Mouse (Mus musculus): ENCODE measurements around the gene Dnaic1.

DNA sequence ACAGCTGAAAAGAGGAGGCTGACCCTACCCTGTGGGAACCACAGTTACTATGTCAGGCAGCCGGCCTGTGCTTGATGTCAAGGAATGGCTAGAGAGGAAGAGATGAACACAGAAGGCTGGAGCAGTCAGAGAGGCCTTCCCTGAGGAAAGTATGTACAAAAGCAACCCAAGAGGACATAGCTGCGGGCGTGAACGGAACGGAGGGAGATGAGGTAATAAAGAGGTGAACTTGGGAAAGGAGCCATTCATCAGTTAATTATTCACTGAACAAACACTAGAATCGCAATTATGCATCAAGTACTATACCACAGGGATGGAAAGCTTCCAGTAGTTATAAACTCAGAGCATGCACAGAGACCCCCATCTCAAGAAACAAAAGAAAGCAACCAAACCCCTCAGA, 47.4 kb upstream of the Dnaic1 start:
- TF ChIP-seq CTCF (IDR thresholded peaks at IDR 0.05; ENCODE audit: low read depth, low read length) (no peak), POLR2A (IDR thresholded peaks at IDR 0.05; ENCODE audit: insufficient read depth, low read length) (no peak), EP300 (IDR thresholded peaks at IDR 0.05; ENCODE audit: insufficient read depth, low read depth, low read length) (no peak)

Data from ES-Bruce4 (cell line).